Mouse (Mus musculus): ENCODE data around the gene 4930544G11Rik.

Gene 4930544G11Rik

DNA sequence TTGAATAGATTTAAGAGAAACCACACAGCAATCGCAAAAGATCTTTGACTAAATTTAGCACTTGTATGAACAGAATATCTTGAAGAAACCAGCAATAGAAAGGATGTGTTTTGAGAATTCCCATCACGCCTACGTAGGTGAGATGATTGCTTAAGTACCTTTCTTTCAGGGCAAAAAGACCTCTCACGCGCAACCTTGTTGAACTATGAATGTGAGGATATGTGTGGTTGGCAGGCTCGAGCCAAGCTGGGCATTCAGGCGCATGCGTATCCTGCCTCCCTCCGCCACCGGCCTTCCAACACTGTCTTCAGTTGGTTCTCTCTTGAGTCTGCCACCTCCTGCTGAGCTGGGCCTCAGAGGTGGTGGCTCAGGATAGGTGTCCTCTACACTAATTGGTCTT lies at the start of gene 4930544G11Rik:
Gene 4930544G11Rik (plus strand): TSS at position 301 of the 400 bp plus-strand sequence.
- no peak for DNase-seq

DNA sequence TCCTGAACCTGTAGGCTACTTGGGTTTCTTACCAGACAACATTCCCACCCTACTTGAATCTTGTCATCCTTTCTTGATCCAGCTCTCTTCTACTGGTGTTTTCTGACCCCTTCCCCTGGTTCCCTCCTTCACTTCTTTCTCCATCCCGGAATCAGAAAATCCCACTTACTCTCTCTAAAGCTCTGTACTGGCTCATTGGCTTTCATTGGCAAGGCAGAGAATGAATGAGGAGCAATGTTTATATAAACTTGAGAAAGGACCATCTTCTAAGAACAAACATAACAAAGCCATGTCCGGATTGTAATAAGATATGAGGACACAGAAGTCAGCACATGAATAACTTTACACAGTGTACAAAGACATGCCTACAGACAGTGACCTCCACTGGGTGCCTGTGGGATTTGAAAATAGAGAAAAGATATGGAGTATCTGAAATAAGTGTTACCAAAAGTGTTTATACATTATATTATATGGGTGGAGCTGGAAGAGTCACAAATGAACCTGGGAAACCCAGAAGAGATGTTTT lies 45.7 kb upstream of the 4930544G11Rik start:
- DNase-seq = no peak

DNA sequence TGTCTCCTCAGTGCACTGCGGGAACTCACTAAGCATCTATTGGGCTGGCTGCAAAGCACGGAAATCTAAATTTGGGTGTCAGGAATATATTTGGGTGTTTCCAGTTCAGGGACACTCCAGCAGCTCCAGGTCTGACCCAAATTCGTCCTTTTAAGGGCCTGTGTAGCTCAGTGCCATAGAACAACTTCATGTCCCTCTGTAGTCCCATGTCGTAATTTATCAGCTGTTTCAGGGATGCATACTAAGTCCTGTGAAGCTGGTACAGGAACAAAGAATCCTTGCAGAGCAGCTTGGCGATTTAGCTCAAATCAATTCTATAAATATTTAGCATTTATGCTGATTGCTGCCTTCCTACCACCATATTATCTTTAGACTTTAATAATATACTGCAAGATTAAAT lies 37.0 kb upstream of the 4930544G11Rik start:
- DNase-seq = no peak

DNA sequence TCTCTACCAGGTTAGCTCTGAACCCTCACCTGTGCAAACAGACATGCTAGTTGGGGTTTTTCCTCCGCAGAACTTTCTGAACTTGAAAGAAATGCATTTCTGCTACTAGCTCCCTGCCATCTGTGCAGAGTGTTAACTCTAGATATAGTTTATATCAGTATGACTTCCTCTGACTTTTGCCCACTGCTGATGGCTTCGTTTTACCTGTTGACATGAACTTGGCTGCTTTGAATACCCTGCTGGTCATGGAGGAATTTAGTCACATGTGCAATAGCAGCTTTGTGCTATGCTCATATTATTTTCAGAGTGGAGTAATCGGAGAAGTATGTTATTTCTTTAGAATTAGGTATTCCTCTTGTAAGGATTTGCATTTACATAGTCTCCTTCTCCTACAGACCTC lies 30.7 kb upstream of the 4930544G11Rik start:
- DNase-seq = no peak

DNA sequence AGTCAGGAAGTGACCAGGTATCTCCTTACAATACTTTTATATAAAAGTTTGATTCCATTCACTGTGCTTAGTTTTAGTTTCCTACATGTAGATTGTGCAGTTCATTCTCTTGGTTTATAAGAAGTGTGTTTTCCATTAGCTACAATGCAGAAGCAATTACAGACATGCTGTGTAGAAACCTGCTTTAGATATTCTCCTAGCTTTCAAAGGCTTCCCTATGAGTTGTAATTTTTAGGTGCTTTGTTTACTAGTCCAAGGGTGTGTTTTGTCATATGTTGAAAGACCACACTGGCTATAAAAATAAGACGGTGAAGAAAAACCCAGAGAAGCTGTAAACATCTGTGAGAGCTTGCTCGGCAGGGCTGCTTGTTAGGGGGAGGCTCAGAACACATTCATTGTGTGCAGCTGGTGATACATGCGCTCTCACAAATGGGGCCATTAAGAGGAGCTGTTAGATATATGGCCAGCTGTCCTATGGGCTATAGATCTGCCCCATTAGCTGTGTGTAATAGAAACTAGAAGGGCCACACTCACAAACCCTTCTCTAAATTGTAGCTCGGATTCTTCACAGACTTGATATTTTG lies 28.8 kb upstream of the 4930544G11Rik start:
- DNase-seq = no peak

DNA sequence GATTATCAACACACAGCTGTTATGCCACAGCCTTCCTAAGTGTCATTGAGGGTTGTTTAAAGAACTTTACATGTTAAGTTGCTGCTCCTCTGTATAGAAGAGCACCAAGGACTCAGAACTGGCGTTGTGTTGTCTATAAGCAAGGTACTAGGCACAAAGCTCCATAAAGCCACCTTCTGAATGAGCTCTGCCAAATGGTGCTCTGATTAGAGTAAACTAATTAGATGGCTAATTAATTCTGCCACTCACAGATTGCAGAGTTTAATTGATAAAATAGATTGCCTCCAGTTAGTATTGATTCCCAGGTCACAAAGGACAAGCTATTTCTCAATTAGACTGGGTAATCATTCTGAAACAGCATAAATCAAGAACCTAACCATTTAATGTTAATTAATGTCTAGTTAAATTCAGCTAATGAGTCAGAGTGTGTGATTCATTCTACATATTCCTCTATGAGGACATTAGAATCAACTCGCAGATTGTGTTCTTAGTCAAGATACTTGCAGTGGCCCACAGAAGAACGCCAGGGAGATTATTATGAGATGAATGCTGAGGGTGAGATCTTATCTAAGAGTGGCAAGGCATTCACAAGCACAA lies 26.6 kb upstream of the 4930544G11Rik start:
- no peak for DNase-seq

DNA sequence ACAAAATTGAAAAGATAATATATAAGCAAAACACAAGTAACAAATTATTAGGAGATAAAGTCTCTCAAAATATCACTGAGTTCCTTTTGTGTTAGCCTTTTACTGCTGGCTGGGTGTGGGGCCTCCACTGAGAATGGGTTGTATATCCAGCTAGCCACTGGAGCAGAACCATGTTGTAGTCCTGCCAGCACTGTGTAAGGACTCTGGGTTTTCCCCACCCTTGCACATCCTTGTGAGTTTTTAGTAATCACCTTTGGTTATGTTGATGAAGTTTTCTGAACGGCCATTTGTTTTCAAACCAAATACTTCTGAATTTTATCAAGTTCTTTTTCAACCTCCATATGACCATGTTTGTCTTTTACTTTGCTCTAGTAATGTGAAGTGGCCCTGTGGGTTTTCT lies 21.9 kb upstream of the 4930544G11Rik start:
- no peak for DNase-seq

DNA sequence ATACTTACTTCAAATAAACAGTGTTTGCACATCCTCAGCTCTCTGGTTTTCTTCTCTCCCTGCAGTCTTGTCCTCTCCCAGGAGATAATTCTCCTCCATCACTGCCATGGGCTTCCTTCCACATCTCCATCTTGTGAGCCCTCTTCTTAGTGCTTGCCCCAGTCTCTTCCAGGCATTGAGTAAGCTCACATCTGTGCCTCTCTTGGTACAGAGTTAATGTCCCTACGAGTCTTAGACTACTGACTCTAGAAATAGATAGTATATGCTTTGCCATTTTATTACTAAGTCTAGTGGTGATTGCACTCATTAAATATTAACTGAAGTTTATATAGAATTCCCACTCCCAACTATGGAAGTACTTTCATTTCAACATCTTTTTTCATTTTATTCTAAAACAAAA lies 19.6 kb upstream of the 4930544G11Rik start:
- no peak for DNase-seq

DNA sequence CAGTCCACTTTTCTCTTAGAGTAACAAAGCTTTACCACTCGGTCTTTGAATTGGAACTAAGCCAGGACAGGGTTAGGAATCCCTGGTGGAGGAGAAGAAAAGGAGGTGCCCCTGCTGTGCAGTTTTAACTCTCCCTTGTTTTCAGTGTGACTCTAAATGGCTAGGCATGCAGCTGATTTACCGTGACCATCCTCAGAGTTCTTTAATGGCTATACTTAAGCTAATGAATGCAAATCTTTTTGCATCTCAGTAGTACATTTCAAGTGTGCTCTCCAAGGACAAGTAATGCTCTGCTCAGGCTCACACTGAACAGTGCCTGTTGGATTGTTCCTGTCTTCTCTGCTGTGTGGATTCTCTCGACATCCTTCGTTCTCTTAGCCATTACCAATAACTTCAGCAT lies 19.2 kb upstream of the 4930544G11Rik start:
- no peak for DNase-seq

DNA sequence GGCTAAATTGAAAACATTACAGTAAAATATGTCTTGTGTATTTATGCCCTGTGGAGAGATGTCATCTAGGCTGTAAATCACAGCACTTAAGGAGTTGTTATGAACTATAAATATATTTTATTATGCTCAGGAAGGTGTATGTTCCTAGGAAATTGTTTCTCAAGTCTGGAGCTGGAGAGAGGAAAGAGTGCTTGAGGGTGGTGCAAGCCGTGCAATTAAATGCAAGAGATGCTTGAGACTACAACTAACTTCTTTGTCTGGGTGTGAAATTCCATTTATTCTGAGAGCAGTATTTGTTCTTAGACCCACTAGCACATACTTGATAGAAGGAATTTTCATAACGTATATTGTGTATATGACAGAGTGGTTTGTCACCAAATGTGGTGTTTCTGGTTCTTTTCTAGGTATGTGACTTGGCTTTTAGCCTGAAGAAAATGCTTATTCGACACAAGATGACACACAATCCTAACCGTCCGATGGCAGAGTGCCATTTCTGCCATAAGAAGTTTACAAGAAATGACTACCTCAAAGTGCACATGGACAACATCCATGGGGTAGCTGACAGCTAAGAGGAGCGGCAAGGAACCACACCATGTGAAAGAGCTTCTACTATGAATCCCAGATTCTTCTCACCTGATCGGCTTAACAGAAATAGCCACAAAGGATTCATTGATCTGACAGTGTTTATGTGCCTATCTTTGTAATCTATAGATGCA lies 16.7 kb upstream of the 4930544G11Rik start:
- no peak for DNase-seq

DNA sequence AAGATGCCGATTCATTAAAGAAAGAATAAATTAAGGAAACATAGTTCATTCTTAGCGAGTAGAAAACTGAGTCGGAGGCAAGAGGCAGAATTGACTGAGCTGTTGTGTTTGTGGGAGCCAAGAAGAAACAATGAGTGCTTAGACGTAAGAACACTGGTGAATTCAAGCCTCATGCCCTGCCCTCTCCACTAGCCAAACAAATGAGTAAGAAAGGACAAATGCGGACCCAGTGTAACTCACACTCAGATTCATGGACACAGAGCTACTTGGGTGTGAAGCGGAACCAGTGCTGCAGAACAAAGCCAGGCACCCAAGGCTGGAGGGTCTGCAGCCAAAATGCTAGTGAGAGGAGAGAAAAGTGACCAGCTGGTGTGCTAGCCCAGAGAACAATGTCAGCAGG lies 1.9 kb upstream of the 4930544G11Rik start:
- no peak for DNase-seq

DNA sequence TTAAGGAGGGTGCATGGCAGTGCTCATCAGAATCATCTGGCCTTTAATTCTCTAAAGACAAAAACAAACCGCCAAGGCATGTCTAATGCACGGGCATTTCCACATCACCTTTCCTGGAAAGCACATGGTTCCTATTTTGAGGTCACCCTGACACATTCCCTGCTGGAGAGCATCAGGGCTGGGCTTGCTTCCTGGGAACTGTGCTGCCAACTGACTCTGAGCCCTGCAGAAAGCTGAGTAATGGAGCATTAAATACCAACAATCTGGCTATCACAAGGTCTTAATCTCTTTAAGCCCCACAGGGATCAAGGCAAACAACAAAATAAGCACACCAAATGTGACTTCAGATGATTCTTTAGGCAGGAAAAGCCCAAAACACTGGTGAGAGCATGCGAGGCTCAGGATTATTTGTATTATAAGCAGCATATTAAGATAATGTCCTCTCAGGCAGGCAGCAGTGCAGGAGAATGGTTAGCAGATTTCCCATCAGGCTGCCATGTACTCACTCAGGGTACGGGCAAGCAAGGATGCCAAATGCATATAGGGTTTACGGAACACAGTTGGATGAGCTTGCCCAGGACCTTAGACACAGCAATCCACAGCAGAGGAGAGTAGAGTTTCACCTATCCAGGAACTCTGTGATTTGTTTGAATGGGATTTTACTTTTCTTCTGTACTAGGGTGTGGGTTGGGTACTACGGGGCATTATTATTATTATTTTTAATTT lies 17.1 kb downstream of the 4930544G11Rik start:
- no peak for DNase-seq

DNA sequence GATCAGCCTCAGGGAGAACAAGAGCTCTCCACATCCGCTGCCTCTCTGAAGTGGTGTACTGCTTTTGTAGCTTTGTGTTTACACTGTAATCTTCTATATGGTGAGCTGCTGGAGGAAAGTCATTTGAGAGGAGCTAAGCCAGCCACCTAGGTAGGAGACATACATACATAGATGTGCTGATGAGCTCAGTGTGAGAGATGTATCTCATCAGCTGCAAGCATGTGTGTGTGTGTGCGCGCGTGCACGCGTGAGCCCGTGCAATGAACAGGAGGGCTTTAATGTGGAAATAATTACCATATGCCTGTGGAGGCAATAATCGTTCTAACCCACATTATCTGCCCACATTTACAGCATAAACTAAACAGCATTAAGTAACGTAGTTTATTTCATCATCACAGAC lies 18.0 kb downstream of the 4930544G11Rik start:
- DNase-seq = peak; percentile 20

DNA sequence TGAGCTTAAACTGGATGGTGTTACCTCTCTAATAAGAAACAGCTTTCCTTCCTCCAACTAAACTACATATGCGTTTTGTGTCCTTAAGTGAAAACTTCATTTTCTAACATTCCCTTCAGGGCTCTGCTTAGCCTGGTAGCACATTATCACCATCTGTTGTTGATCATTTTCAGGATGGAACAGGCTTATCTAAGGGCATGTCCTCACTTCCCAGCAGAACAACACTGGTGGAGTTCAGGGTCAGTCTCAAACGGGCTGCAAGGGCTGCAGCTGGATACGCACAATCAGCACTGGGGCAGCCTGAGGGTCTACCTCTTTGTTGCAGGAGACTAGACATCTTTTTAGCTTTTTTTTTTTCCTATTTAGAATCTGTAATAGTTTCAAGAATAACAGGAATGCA lies 39.7 kb downstream of the 4930544G11Rik start:
- no peak for DNase-seq

DNA sequence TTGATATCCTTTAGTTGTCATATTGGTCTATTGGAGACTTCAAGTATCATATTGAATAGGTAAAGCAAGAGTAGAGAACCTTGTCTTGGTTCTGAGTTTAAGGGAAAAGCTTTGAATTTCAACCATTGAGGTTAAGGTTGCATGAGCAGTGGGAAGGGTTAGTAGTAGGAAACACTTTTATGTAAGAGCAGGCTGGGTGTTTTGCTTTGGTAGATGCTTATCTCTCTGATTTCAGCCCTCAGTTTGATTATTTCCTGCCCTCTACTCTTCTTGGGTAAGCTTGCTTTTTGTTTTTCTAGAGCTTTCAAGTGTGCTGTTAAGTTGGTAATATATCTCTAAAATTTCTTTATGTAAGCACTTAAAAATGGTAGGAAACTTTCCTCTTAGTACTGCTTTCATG lies 45.9 kb downstream of the 4930544G11Rik start:
- DNase-seq = no peak
